Mouse (Mus musculus): ENCODE measurements around the gene Lrp11.
A peak's percentile ranks its signal among the peaks of the same experiment; 100 is the strongest.

- TF ChIP-seq EP300 (IDR thresholded peaks at IDR 0.05; ENCODE audit: low read depth) (no peak), CTCF (IDR thresholded peaks at IDR 0.05; ENCODE audit: low read depth) (peak; percentile 56)
These were observed 84.1 kb downstream of the Lrp11 start for GRCm38 (mm10) chr10:7673673-7674072.

Measured in liver, embryonic 14.5 days (tissue).